ENCODE assay signal across 11 mouse cellular contexts in genomic region chr7:45174567-45175280, GRCm38 (mm10). TPM values are rescaled to one million over a fixed set of nuclear protein-coding genes. Genes with fewer than 3 reads are reported as not detected.
DNase-seq lines count a peak whose midpoint lies in the region; ATAC-seq and TF ChIP-seq lines count a peak whose summit lies in the region.
"Had no signal": no experiment of that assay in that cellular context is flagged by ENCODE, and none has a peak within 500 bp of the region (broad histone marks: within the 10 kb centered on the region; RNA-seq: fewer than 3 reads in every experiment).

No protein-coding gene starts in this region.

- no peak for TF ChIP-seq POLR2A in heart, adult 2 months (IDR thresholded peaks at IDR 0.05; ENCODE audit: insufficient read depth, low read depth, low read length)

- no peak for DNase-seq in heart, adult 2 months
- DNase-seq in midbrain, embryonic 11.5 days (ENCODE audit: low spot score, missing footprints) = peak; percentile 91
- DNase-seq in Muller cell, postnatal 12 days (ENCODE audit: inconsistent ontology term) = no peak
- no peak for DNase-seq in right cerebral cortex, adult 2 months (ENCODE audit: low spot score in 2 of 2)
- DNase-seq in thymus, postnatal 4 days = no peak
- DNase-seq: gastrocnemius, adult 2 months had no signal

- WGBS in heart, embryonic 16.5 days = 7% methylated on average over 29 of the region's 29 CpGs
- WGBS in heart, adult 2 months = 17% methylated on average over 29 of the region's 29 CpGs
- WGBS in forebrain, embryonic 12.5 days = 2% methylated on average over 29 of the region's 29 CpGs
- 3% methylated on average over 29 of the region's 29 CpGs for WGBS in midbrain, embryonic 11.5 days

- H3K27ac ChIP-seq in heart, embryonic 16.5 days (ENCODE audit: low read length) = no peak overlapping the region
- H3K27ac ChIP-seq in heart, adult 2 months = no peak overlapping the region
- no peak overlapping the region for H3K27ac ChIP-seq in forebrain, embryonic 12.5 days
- no peak overlapping the region for H3K27ac ChIP-seq in midbrain, embryonic 11.5 days (ENCODE audit: low read depth, low read length)
- H3K27ac ChIP-seq: gastrocnemius, adult 2 months had no signal

- no peak for ATAC-seq in heart, embryonic 16.5 days (replicated peaks; ENCODE audit: extremely low read depth, insufficient read depth, low FRiP score)
- ATAC-seq in forebrain, embryonic 12.5 days (ENCODE audit: low FRiP score) = no peak
- no peak; the same call in 1 of the 2 replicates for ATAC-seq in midbrain, embryonic 11.5 days (ENCODE audit: low FRiP score)

- H3K27me3 ChIP-seq in heart, embryonic 16.5 days (ENCODE audit: control insufficient read depth, insufficient read depth, low read length) = peaks cover 69% of the 10 kb centered on the region
- H3K27me3 ChIP-seq in heart, adult 2 months (ENCODE audit: control insufficient read depth, insufficient read depth, low read length) = peaks cover 23% of the 10 kb centered on the region
- H3K27me3 ChIP-seq in E14TG2a.4 (ENCODE audit: insufficient read depth, low read length) = peaks cover 75% of the 10 kb centered on the region
- peaks cover 95% of the 10 kb centered on the region for H3K27me3 ChIP-seq in forebrain, embryonic 12.5 days
- peaks cover 60% of the 10 kb centered on the region for H3K27me3 ChIP-seq in midbrain, embryonic 11.5 days (ENCODE audit: control insufficient read depth, insufficient read depth, low read length)

- TF ChIP-seq CTCF in heart, adult 2 months (IDR thresholded peaks at IDR 0.05) = no peak
- no peak for TF ChIP-seq CTCF in E14TG2a.4 (conservative IDR thresholded peaks at IDR 0.05; ENCODE audit: low read length)

- intact Hi-C loops in heart, adult 2 months (cut with DNase I) = no loop called here

- peaks cover 24% of the 10 kb centered on the region for H3K9me3 ChIP-seq in heart, embryonic 16.5 days (replicated peaks; ENCODE audit: control insufficient read depth, low read length)
- H3K9me3 ChIP-seq in E14TG2a.4 (ENCODE audit: low read length) = peaks cover 7% of the 10 kb centered on the region
- H3K9me3 ChIP-seq in forebrain, embryonic 12.5 days = peaks cover 3% of the 10 kb centered on the region
- peaks cover 6% of the 10 kb centered on the region; the same call in 1 of the 2 replicates for H3K9me3 ChIP-seq in midbrain, embryonic 11.5 days (ENCODE audit: control insufficient read depth, low read length)

- peaks cover 6% of the 10 kb centered on the region for H3K4me1 ChIP-seq in heart, embryonic 16.5 days (ENCODE audit: control insufficient read depth, insufficient read depth, low read length)
- no peaks in the 10 kb centered on the region for H3K4me1 ChIP-seq in heart, adult 2 months (ENCODE audit: control insufficient read depth, insufficient read depth, low read length)
- peaks cover 68% of the 10 kb centered on the region for H3K4me1 ChIP-seq in E14TG2a.4 (replicated peaks; ENCODE audit: low read depth, low read length)
- H3K4me1 ChIP-seq in forebrain, embryonic 12.5 days = peaks cover 15% of the 10 kb centered on the region
- H3K4me1 ChIP-seq in midbrain, embryonic 11.5 days (ENCODE audit: control insufficient read depth, insufficient read depth, low read length) = peaks cover 7% of the 10 kb centered on the region

- TF ChIP-seq EP300 in heart, adult 2 months (IDR thresholded peaks at IDR 0.05; ENCODE audit: insufficient read depth, low read depth, low read length) = no peak

- H3K9ac ChIP-seq in heart, embryonic 16.5 days (ENCODE audit: low read length) = peak overlapping the region; percentile 25; the same call in 1 of the 2 replicates
- no peak overlapping the region for H3K9ac ChIP-seq in heart, adult 2 months (ENCODE audit: low read depth, low read length)
- no peak overlapping the region for H3K9ac ChIP-seq in forebrain, embryonic 12.5 days
- no peak overlapping the region for H3K9ac ChIP-seq in midbrain, embryonic 11.5 days (ENCODE audit: low read length)

- H3K79me2 ChIP-seq in heart, adult 2 months (replicated peaks; ENCODE audit: control insufficient read depth, insufficient read depth, low read length) = no peaks in the 10 kb centered on the region

- H3K36me3 ChIP-seq in heart, embryonic 16.5 days (ENCODE audit: control insufficient read depth, insufficient read depth) = no peaks in the 10 kb centered on the region
- no peaks in the 10 kb centered on the region for H3K36me3 ChIP-seq in heart, adult 2 months (ENCODE audit: control insufficient read depth, insufficient read depth, low read length)
- peaks cover under 1% of the 10 kb centered on the region; the same call in 1 of the 2 replicates for H3K36me3 ChIP-seq in E14TG2a.4 (ENCODE audit: insufficient read depth, low read length)
- H3K36me3 ChIP-seq in forebrain, embryonic 12.5 days (replicated peaks) = no peaks in the 10 kb centered on the region
- no peaks in the 10 kb centered on the region for H3K36me3 ChIP-seq in midbrain, embryonic 11.5 days (ENCODE audit: control insufficient read depth, insufficient read depth, low read length)

- 0 out of 2 replicates have a peak overlapping the region, but pooled peaks have one; percentile 0 for H3K4me3 ChIP-seq in heart, embryonic 16.5 days (ENCODE audit: low read length)
- no peak overlapping the region for H3K4me3 ChIP-seq in heart, adult 2 months
- H3K4me3 ChIP-seq in E14TG2a.4 (replicated peaks; ENCODE audit: low read length) = peak overlapping the region; percentile 81
- H3K4me3 ChIP-seq in forebrain, embryonic 12.5 days (replicated peaks) = peak overlapping the region; percentile 19; the same call in 1 of the 2 replicates
- no peak overlapping the region for H3K4me3 ChIP-seq in midbrain, embryonic 11.5 days (ENCODE audit: low read depth, low read length)
- H3K4me3 ChIP-seq: gastrocnemius, adult 2 months had no signal

- peak overlapping the region; percentile 15; the same call in 1 of the 2 replicates for H3K4me2 ChIP-seq in heart, embryonic 16.5 days (ENCODE audit: low read depth, low read length)
- H3K4me2 ChIP-seq in forebrain, embryonic 12.5 days = peak overlapping the region; percentile 33
- peak overlapping the region; percentile 23; the same call in 1 of the 2 replicates for H3K4me2 ChIP-seq in midbrain, embryonic 11.5 days

RNA-seq across cellular contexts. Expression of gene Gfy, which starts 4.6 kb away (rescaled TPM):
- polyA plus RNA-seq in heart, embryonic 16.5 days (2015; fragmentation: Nextera tagmentation; extraction: Ambion mirVana) = not detected in 2 replicates
- not detected for total RNA-seq in heart, adult 2 months (2021)
- polyA plus RNA-seq in heart, adult 2 months (2012; rRNA removed) = not detected in 2 replicates
- 0.52 and 1.4 TPM in 2 replicates for polyA plus RNA-seq in forebrain, embryonic 12.5 days (2016; fragmentation: Nextera tagmentation; extraction: Ambion mirVana)
- polyA plus RNA-seq in midbrain, embryonic 11.5 days (2014; fragmentation: Nextera tagmentation; extraction: Ambion mirVana) = not detected in 2 replicates
- total RNA-seq: gastrocnemius, adult 2 months; neutrophil, adult 5-6 weeks had no signal

RNA-seq across cellular contexts. Expression of gene Pth2, which starts 6.1 kb away (rescaled TPM):
- 0.42 TPM in 1 of 2 replicates, not detected in the other for polyA plus RNA-seq in heart, embryonic 16.5 days (2015; fragmentation: Nextera tagmentation; extraction: Ambion mirVana)
- not detected for total RNA-seq in heart, adult 2 months (2021)
- not detected in 2 replicates for polyA plus RNA-seq in heart, adult 2 months (2012; rRNA removed)
- 0.45 and 1.5 TPM in 2 replicates for polyA plus RNA-seq in forebrain, embryonic 12.5 days (2016; fragmentation: Nextera tagmentation; extraction: Ambion mirVana)
- polyA plus RNA-seq in midbrain, embryonic 11.5 days (2014; fragmentation: Nextera tagmentation; extraction: Ambion mirVana) = 0.53 and 0.63 TPM in 2 replicates
- total RNA-seq: gastrocnemius, adult 2 months; layer of hippocampus, postnatal 25 days; neutrophil, adult 5-6 weeks had no signal

RNA-seq across cellular contexts. Expression of gene Slc17a7, which starts 11.0 kb away (rescaled TPM):
- polyA plus RNA-seq in heart, embryonic 16.5 days (2015; fragmentation: Nextera tagmentation; extraction: Ambion mirVana) = 3.6 and 4.7 TPM in 2 replicates
- total RNA-seq in heart, adult 2 months (2021) = 10 to 100 TPM; 18.3 to 24.3 TPM
- 29.1 and 36.8 TPM in 2 replicates for polyA plus RNA-seq in heart, adult 2 months (2012; rRNA removed)
- 6.3 and 7.9 TPM in 2 replicates for polyA plus RNA-seq in forebrain, embryonic 12.5 days (2016; fragmentation: Nextera tagmentation; extraction: Ambion mirVana)
- polyA plus RNA-seq in midbrain, embryonic 11.5 days (2014; fragmentation: Nextera tagmentation; extraction: Ambion mirVana) = 0.40 and 0.51 TPM in 2 replicates
- total RNA-seq: neutrophil, adult 5-6 weeks had no signal

RNA-seq across cellular contexts. Expression of gene Aldh16a1, which starts 20.3 kb away (rescaled TPM):
- 33.9 and 38.2 TPM in 2 replicates for polyA plus RNA-seq in heart, embryonic 16.5 days (2015; fragmentation: Nextera tagmentation; extraction: Ambion mirVana)
- total RNA-seq in heart, adult 2 months (2021) = 10 to 100 TPM; 19.7 to 25.1 TPM
- polyA plus RNA-seq in heart, adult 2 months (2012; rRNA removed) = 23.5 and 23.9 TPM in 2 replicates
- 41.9 and 42.9 TPM in 2 replicates for polyA plus RNA-seq in forebrain, embryonic 12.5 days (2016; fragmentation: Nextera tagmentation; extraction: Ambion mirVana)
- polyA plus RNA-seq in midbrain, embryonic 11.5 days (2014; fragmentation: Nextera tagmentation; extraction: Ambion mirVana) = 22.0 and 25.7 TPM in 2 replicates

RNA-seq across cellular contexts. Expression of gene Pih1d1, which starts 20.6 kb away (rescaled TPM):
- 76.8 and 82.5 TPM in 2 replicates for polyA plus RNA-seq in heart, embryonic 16.5 days (2015; fragmentation: Nextera tagmentation; extraction: Ambion mirVana)
- total RNA-seq in heart, adult 2 months (2021) = 10 to 100 TPM; 33.8 to 36.7 TPM
- 48.1 and 51.2 TPM in 2 replicates for polyA plus RNA-seq in heart, adult 2 months (2012; rRNA removed)
- 95.0 and 97.5 TPM in 2 replicates for polyA plus RNA-seq in forebrain, embryonic 12.5 days (2016; fragmentation: Nextera tagmentation; extraction: Ambion mirVana)
- 104 and 105 TPM in 2 replicates for polyA plus RNA-seq in midbrain, embryonic 11.5 days (2014; fragmentation: Nextera tagmentation; extraction: Ambion mirVana)

Comparison
In these comparisons a context has a peak if more than half of its experiments do, and no peak if none do; other contexts are left out.
1. H3K4me3 ChIP-seq: peak in heart, embryonic 16.5 days (single experiment), E14TG2a.4 (single experiment) and forebrain, embryonic 12.5 days (single experiment); none in heart, adult 2 months (single experiment) and midbrain, embryonic 11.5 days (single experiment).
2. Peak in every context shown above with its lines, with median percentiles within 50 percentile points of each other: H3K4me2 ChIP-seq.